Mouse (Mus musculus) kidney, adult 2 months (tissue): ENCODE measurements around the gene Coro2b. TPM values are rescaled to one million over a fixed set of nuclear protein-coding genes. Genes with fewer than 3 reads are reported as not detected.

Source experiments
- DNase-seq: peaks from one replicate; pipeline ENCODE4 v3.0.0; 2021
- H3K27ac ChIP-seq: fragments of 200-500 bp; 2 replicates; pipeline ENCODE4 v1.5.1; 2012; ENCODE audit warnings: low read depth, low read length, control low read depth, inconsistent platforms; ENCODE audit not compliant: insufficient read depth
- H3K27me3 ChIP-seq: fragments of 200-500 bp; replicated peaks from 2 replicates; pipeline ENCODE4 v1.6.1; 2012; ENCODE audit warnings: mild to moderate bottlenecking, moderate library complexity, low read length, inconsistent platforms; ENCODE audit not compliant: control insufficient read depth, insufficient read depth
- H3K36me3 ChIP-seq: fragments of 200-500 bp; 2 replicates; pipeline ENCODE4 v1.6.1; 2012; ENCODE audit warnings: mild to moderate bottlenecking, moderate library complexity, low read length, inconsistent platforms; ENCODE audit not compliant: control insufficient read depth, insufficient read depth
- H3K4me1 ChIP-seq: fragments of 200-500 bp; 2 replicates; pipeline ENCODE4 v1.6.1; 2011; ENCODE audit warnings: low read length; ENCODE audit not compliant: control insufficient read depth, insufficient read depth
- H3K4me3 ChIP-seq: fragments of 200-500 bp; 2 replicates; pipeline ENCODE4 v1.5.1; 2011; ENCODE audit warnings: mild to moderate bottlenecking, low read depth, low read length, control low read depth; ENCODE audit not compliant: insufficient read depth
- CTCF ChIP-seq: fragments of 200-500 bp; conservative IDR thresholded peaks from 2 replicates; pipeline ENCODE4 v1.5.1; 2011; ENCODE audit warnings: low read depth, mild to moderate bottlenecking, control low read depth, low read length, moderate library complexity, mixed read lengths; ENCODE audit not compliant: insufficient read depth, insufficient read length
- POLR2A ChIP-seq: fragments of 200-500 bp; IDR thresholded peaks from one replicate; pipeline ENCODE4 v1.6.1; 2011; ENCODE audit warnings: low read depth, low read length, control low read depth
- WGBS: fragments of 180-500 bp; shearing (Covaris S2); methylation state at CpG from one replicate; pipeline ENCODE4 v1.1.7; 2018; 5-methylcytosine and 5-hydroxymethylcytosine counted together
- polyA plus RNA-seq: library from polyadenylated mRNA; depleted of rRNA; stranded (reverse); fragments of >200 nt; gene quantifications from 2 replicates; pipeline ENCODE4 v1.2.3, GENCODE M21; 2012

The Coro2b gene
- polyA plus RNA-seq, 1 experiment = 9.8 TPM

- no peak overlapping the region for H3K4me3 ChIP-seq
- no peak overlapping the region for H3K27ac ChIP-seq
- no peaks in the 10 kb centered on the region for H3K27me3 ChIP-seq
- WGBS = 91% methylated on average over 7 of the region's 7 CpGs
- TF ChIP-seq CTCF (no peak), POLR2A (no peak)
- H3K4me1 ChIP-seq = no peaks in the 10 kb centered on the region
- H3K36me3 ChIP-seq = no peaks in the 10 kb centered on the region
- DNase-seq = no peak
Observed at GRCm38 (mm10) chr9:62515138-62515537, 21.7 kb downstream of the Coro2b start.

GRCm38 (mm10) chr9:62513492-62514133, 23.2 kb downstream of the Coro2b start:
- no peak overlapping the region for H3K27ac ChIP-seq
- no peaks in the 10 kb centered on the region for H3K4me1 ChIP-seq
- peak; percentile 65 for DNase-seq
- TF ChIP-seq POLR2A = no peak
- no peak for TF ChIP-seq CTCF
- WGBS = 24% methylated on average over 10 of the region's 10 CpGs
- no peaks in the 10 kb centered on the region for H3K27me3 ChIP-seq
- H3K36me3 ChIP-seq = no peaks in the 10 kb centered on the region
- no peak overlapping the region for H3K4me3 ChIP-seq

- Histone ChIP-seq H3K27ac (no peak overlapping the region), H3K36me3 (no peaks in the 10 kb centered on the region), H3K27me3 (no peaks in the 10 kb centered on the region), H3K4me3 (no peak overlapping the region), H3K4me1 (no peaks in the 10 kb centered on the region)
- 43% methylated on average over 4 of the region's 4 CpGs for WGBS
- DNase-seq = peak; percentile 63
- no peak for TF ChIP-seq POLR2A
- TF ChIP-seq CTCF = no peak
Observed at GRCm38 (mm10) chr9:62510530-62510936, 26.3 kb downstream of the Coro2b start.

- WGBS = 90% methylated on average over 6 of the region's 6 CpGs
- Histone ChIP-seq H3K4me3 (no peak overlapping the region), H3K27ac (no peak overlapping the region), H3K27me3 (no peaks in the 10 kb centered on the region), H3K36me3 (no peaks in the 10 kb centered on the region), H3K4me1 (no peaks in the 10 kb centered on the region)
- TF ChIP-seq CTCF (no peak), POLR2A (no peak)
- DNase-seq = no peak
Observed at GRCm38 (mm10) chr9:62509617-62510016, 27.2 kb downstream of the Coro2b start.

GRCm38 (mm10) chr9:62508740-62509524, 27.9 kb downstream of the Coro2b start:
- 81% methylated on average over 10 of the region's 10 CpGs for WGBS
- Histone ChIP-seq H3K36me3 (no peaks in the 10 kb centered on the region), H3K27ac (no peak overlapping the region), H3K27me3 (no peaks in the 10 kb centered on the region), H3K4me1 (no peaks in the 10 kb centered on the region), H3K4me3 (no peak overlapping the region)
- no peak for DNase-seq
- TF ChIP-seq CTCF = no peak
- TF ChIP-seq POLR2A = no peak

GRCm38 (mm10) chr9:62506467-62507067, 30.3 kb downstream of the Coro2b start:
- Histone ChIP-seq H3K27ac (no peak overlapping the region), H3K36me3 (no peaks in the 10 kb centered on the region), H3K27me3 (no peaks in the 10 kb centered on the region), H3K4me3 (no peak overlapping the region), H3K4me1 (no peaks in the 10 kb centered on the region)
- TF ChIP-seq POLR2A (no peak), CTCF (no peak)
- WGBS = 74% methylated on average over 11 of the region's 11 CpGs
- DNase-seq = no peak

- Histone ChIP-seq H3K27ac (no peak overlapping the region), H3K4me1 (no peaks in the 10 kb centered on the region), H3K27me3 (no peaks in the 10 kb centered on the region), H3K4me3 (no peak overlapping the region), H3K36me3 (no peaks in the 10 kb centered on the region)
- 59% methylated on average over 7 of the region's 7 CpGs for WGBS
- TF ChIP-seq POLR2A (no peak), CTCF (no peak)
- DNase-seq = no peak
Observed at GRCm38 (mm10) chr9:62504129-62504528, 32.7 kb downstream of the Coro2b start.
